Mouse (Mus musculus) forebrain, embryonic 15.5 days (tissue): ENCODE results near the gene Spata16. TPM values are rescaled to one million over a fixed set of nuclear protein-coding genes. Genes with fewer than 3 reads are reported as not detected.

Experiments
- ATAC-seq: fragments of 200-750 bp; cut with Nextera tagmentation; replicated peaks from 2 replicates; pipeline ENCODE4 v1.8.0; 2017; ENCODE audit warnings: mild to moderate bottlenecking, moderate TSS enrichment, moderate library complexity
- H3K27ac ChIP-seq: fragments of 300-500 bp; sonication (generic); replicated peaks from 2 replicates; pipeline ENCODE4 v1.5.1; 2015; ENCODE audit warnings: mild to moderate bottlenecking, inconsistent platforms
- H3K27me3 ChIP-seq: fragments of 300-500 bp; sonication (generic); 2 replicates; pipeline ENCODE4 v1.6.1; 2015; ENCODE audit warnings: inconsistent platforms
- H3K36me3 ChIP-seq: fragments of 300-500 bp; sonication (generic); 2 replicates; pipeline ENCODE4 v1.6.1; 2015; ENCODE audit warnings: mild to moderate bottlenecking, inconsistent platforms
- H3K4me1 ChIP-seq: fragments of 300-500 bp; sonication (generic); 2 replicates; pipeline ENCODE4 v1.6.1; 2015; ENCODE audit warnings: inconsistent platforms
- H3K4me2 ChIP-seq: fragments of 300-500 bp; sonication (generic); replicated peaks from 2 replicates; pipeline ENCODE4 v1.6.1; 2015; ENCODE audit warnings: mild to moderate bottlenecking, inconsistent platforms
- H3K4me3 ChIP-seq: fragments of 300-500 bp; sonication (generic); 2 replicates; pipeline ENCODE4 v1.5.1; 2015; ENCODE audit warnings: mild to moderate bottlenecking, inconsistent platforms
- H3K9ac ChIP-seq: fragments of 300-500 bp; sonication (generic); replicated peaks from 2 replicates; pipeline ENCODE4 v1.6.1; 2015; ENCODE audit warnings: mild to moderate bottlenecking, inconsistent platforms
- H3K9me3 ChIP-seq: fragments of 300-500 bp; sonication (generic); 2 replicates; pipeline ENCODE4 v1.6.1; 2016; ENCODE audit warnings: inconsistent platforms
- WGBS: fragments of 180-500 bp; shearing (Covaris S2); methylation state at CpG from one replicate; pipeline ENCODE4 v1.1.7; 2015; ENCODE audit warnings: mixed read lengths; 5-methylcytosine and 5-hydroxymethylcytosine counted together
- microRNA-seq: library from miRNA; unstranded; fragments of <30 nt; microRNA quantifications from one replicate; pipeline ENCODE4, GENCODE M21; 2016
- polyA plus RNA-seq: library from polyadenylated mRNA; unstranded; fragments of >200 nt; fragmentation: Nextera tagmentation; extraction: Ambion mirVana; gene quantifications from 2 replicates; pipeline ENCODE4 v1.2.1, GENCODE M21; 2015

The Spata16 gene
- polyA plus RNA-seq, 1 experiment from 2014 or later = not detected

- no peaks in the 10 kb centered on the region for H3K4me1 ChIP-seq
- no peaks in the 10 kb centered on the region for H3K36me3 ChIP-seq
- H3K9me3 ChIP-seq = no peaks in the 10 kb centered on the region
- H3K27ac ChIP-seq = no peak overlapping the region
- H3K4me3 ChIP-seq = no peak overlapping the region
- 54% methylated on average over 1 of the region's 1 CpGs for WGBS
- no peak overlapping the region for H3K9ac ChIP-seq
- H3K27me3 ChIP-seq = no peaks in the 10 kb centered on the region
- no peak overlapping the region for H3K4me2 ChIP-seq
- ATAC-seq = no peak
These were observed 369.4 kb downstream of the Spata16 start for GRCm38 (mm10) chr3:27006844-27007243.

- 49% methylated on average over 3 of the region's 3 CpGs for WGBS
- no peak for ATAC-seq
- H3K9me3 ChIP-seq = no peaks in the 10 kb centered on the region
These were observed 390.5 kb downstream of the Spata16 start for GRCm38 (mm10) chr3:27027957-27028356.

GRCm38 (mm10) chr3:27028526-27028925 lies 391.1 kb downstream of the Spata16 start:
- Histone ChIP-seq H3K27me3 (no peaks in the 10 kb centered on the region), H3K4me3 (no peak overlapping the region), H3K4me2 (no peak overlapping the region), H3K9me3 (no peaks in the 10 kb centered on the region), H3K9ac (no peak overlapping the region), H3K27ac (no peak overlapping the region), H3K36me3 (no peaks in the 10 kb centered on the region), H3K4me1 (no peaks in the 10 kb centered on the region)
- no peak for ATAC-seq

More at GRCm38 (mm10) chr3:27027957-27028356, 390.5 kb downstream of the Spata16 start:
- Histone ChIP-seq H3K36me3 (no peaks in the 10 kb centered on the region), H3K9ac (no peak overlapping the region), H3K4me1 (no peaks in the 10 kb centered on the region), H3K27ac (no peak overlapping the region), H3K4me3 (no peak overlapping the region), H3K4me2 (no peak overlapping the region), H3K27me3 (no peaks in the 10 kb centered on the region)

GRCm38 (mm10) chr3:27030067-27030857 lies 392.8 kb downstream of the Spata16 start:
- Histone ChIP-seq H3K27me3 (no peaks in the 10 kb centered on the region), H3K4me3 (no peak overlapping the region), H3K9me3 (no peaks in the 10 kb centered on the region), H3K9ac (no peak overlapping the region), H3K4me1 (no peaks in the 10 kb centered on the region), H3K27ac (no peak overlapping the region), H3K36me3 (no peaks in the 10 kb centered on the region), H3K4me2 (no peak overlapping the region)
- 90% methylated on average over 8 of the region's 8 CpGs for WGBS
- no peak for ATAC-seq

Small RNA genes lying within 50 kb of the gene (microRNA-seq; reads per million reads assigned to microRNA genes)
- gene Gm25773 (not detected), gene Gm44464 (not detected)
